Mouse (Mus musculus) B cell, adult 67 days (primary cell): ENCODE measurements around the gene Aida. TPM values are rescaled to one million over a fixed set of nuclear protein-coding genes. Genes with fewer than 3 reads are reported as not detected.

Experiments used
- total RNA-seq, 2 experiments: library from RNA; stranded (reverse); gene quantifications; 4 replicates each; pipeline ENCODE4 v1.2.4; 2023

The Aida gene
- 10 to 100 TPM; 91.4 to 94.3 TPM for total RNA-seq

DNA sequence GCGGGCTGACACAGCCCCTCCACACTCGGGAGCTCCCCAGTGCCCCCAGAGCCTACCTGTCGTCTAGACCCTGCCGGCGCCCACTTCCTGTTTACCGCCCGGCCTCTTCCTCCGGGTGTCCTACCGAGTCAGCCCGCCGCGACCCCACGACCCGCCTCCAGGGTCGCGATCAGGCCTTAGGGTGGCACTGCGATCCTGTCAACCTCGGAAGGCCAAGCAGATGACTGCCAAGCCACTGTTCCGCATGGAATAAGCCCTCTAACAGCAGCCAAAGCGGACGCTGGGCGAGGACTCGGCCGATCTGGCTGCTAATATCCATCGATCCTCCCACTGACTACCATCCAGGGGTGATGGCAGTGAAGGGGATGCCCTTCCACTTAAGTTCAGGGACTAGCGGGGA lies at the start of gene Aida:
TSS of gene Aida (plus strand) at position 126 of the 400 bp plus-strand sequence.

DNA sequence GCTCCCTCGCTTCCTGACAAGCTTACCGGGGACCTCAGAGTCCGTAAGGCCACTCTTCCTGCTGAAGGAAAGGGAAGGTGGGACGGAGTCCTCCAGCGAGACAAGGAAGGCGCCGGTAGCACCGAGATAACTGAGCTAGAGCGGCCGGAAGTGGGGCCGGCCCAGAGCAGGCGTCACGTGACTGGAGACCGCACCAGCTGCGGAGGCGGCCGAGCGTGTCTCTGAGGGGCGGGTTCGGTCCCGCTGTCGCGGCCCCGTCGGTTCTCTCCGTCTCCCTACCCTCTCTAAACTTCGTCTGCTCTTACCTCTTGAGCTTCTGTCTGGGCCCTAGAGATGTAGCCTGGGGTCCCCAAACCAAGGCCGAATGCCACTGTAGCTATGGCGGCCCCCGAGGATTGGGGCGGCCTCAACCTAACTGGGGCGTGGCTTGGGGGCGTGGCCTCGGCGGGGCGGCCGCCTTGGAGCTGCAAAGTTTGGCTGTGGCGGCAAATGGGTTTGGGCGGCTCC lies 540 bp downstream of the Aida start, which contains the start of gene Brox:
TSS of gene Brox (minus strand) at position 393 of the 507 bp plus-strand sequence.

DNA sequence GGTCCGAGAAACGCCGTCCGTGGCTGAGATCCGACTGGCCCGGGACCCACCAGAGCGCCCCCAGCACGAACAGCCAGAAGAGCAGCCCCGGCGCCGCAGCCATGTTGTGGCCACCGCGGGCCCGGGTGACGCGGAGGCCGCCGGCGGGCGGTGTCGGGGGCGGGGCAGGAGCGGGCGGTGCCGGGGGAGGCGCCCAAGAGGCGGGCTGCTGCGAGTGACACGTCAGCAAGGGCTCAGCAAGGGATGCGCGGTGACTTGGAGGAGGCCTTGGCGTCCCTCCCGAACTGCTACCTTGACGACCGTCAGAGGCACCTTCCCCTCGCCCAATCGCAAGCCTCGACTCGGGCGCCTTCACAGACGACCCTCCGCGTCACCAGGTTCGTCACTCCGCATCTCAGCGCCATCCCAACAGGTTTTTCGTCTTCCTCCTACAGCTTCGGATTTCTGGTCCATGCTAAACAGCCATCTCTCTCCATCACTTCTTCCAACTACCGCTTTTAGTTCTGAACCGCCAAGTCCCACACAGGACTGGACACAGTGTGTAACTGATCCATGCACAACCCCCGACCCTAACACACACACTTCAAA lies 73.1 kb downstream of the Aida start, which contains the start of gene Mia3:
TSS of gene Mia3 (minus strand) at position 127 of the 588 bp plus-strand sequence.

Other genes with a start within 250 kb of the Aida start
- gene Disp1, start 75.1 kb upstream of the Aida start, total RNA-seq: 10 to 100 TPM; 12.3 to 14.0 TPM
- 10 to 100 TPM; 76.5 to 81.4 TPM for gene Brox, start 679 bp downstream of the Aida start, total RNA-seq
- 100 to 1,000 TPM; 202 to 211 TPM for gene Mia3, start 73.0 kb downstream of the Aida start, total RNA-seq
- 10 to 100 TPM; 24.8 to 28.6 TPM for gene Taf1a, start 92.4 kb downstream of the Aida start, total RNA-seq
- 1 to 10 TPM in 1 of 2 experiments, not detected in 1; 1.5 TPM for gene Hhipl2, start 121.6 kb downstream of the Aida start, total RNA-seq